Mouse (Mus musculus): ENCODE results near the gene Slc6a12. TPM values are rescaled to one million over a fixed set of nuclear protein-coding genes. Genes with fewer than 3 reads are reported as not detected.
A peak's percentile ranks its signal among the peaks of the same experiment; 100 is the strongest.

Gene Slc6a12
- total and polyA plus RNA-seq, 2 experiments: 86.8 to 172 TPM

DNA sequence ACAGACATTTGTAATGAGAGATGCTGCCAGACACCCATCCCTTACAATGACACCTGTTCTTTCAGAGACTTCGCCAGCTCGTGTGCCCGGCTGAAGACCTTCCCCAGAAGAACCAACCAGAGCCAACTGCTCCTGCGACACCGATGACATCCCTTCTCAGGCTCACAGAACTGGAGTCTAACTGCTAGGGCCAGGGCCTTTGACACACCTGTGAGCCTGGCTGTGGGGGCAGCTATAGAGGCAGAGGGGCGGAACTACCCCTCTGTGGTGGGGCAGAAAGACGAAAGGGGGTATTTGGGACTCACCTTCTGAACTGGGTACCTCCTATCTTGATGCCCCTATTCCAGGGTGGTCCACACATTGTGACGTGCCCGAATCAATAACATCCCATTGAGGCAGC, 5.6 kb upstream of the Slc6a12 start:
- Histone ChIP-seq H3K4me1 (ENCODE audit: control insufficient read depth, insufficient read depth, low read length) (peaks cover 15% of the 10 kb centered on the region), H3K4me3 (ENCODE audit: insufficient read depth, low read depth, low read length) (no peak overlapping the region), H3K27me3 (ENCODE audit: control insufficient read depth, insufficient read depth, low read length) (no peaks in the 10 kb centered on the region), H3K27ac (replicated peaks; ENCODE audit: insufficient read depth, low read depth, low read length) (no peak overlapping the region), H3K36me3 (ENCODE audit: control insufficient read depth, insufficient read depth, low read length) (peaks cover 31% of the 10 kb centered on the region), H3K79me2 (ENCODE audit: control insufficient read depth, insufficient read depth, low read length) (no peaks in the 10 kb centered on the region), H3K9ac (ENCODE audit: low read depth, low read length) (no peak overlapping the region)
- DNase-seq (ENCODE audit: extremely low read depth, low read depth, low spot score): no peak
- TF ChIP-seq POLR2A (IDR thresholded peaks at IDR 0.05; ENCODE audit: extremely low read depth, insufficient read depth, low read length): no peak
- TF ChIP-seq CTCF (IDR thresholded peaks at IDR 0.05; ENCODE audit: low read depth, low read length): no peak
- 94% methylated on average over 9 of the region's 9 CpGs for WGBS

DNA sequence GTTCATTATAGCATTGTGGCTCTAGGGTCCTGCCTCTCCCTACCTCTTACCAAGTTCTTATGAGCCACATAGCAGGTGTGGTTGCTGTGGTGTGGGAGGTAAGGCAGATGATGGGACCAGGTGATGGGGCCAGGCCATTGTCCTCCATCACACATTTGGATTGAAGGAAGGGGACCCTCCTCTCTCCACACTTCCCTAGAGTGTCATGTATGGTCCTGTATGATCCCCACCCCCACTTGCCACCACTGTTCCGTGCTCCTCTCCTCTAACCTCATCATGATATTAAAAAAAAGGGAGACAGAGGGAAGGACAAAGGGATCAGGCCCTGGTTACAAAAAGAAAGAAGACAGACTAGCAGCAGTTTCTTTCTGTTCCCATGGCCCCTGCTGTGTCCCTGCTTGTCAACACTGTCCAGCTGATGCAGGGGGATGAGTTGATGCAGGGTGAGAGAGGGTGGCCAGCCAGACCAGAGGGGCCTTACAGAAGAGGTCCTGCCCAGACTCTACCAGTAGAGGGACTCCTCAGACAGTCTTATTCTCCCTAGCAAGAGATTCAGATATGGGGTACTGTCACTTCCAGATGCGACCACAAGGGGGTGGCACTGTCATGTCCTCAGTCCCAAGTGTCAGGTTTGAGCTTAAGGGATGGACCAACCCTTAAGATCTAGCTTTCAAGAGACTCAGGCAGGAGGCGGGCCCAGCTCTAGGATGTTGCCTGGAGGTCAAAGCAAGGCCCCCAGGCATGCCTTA, 4.9 kb upstream of the Slc6a12 start:
- WGBS: 52% methylated on average over 3 of the region's 3 CpGs
- DNase-seq (ENCODE audit: extremely low read depth, low read depth, low spot score): peak; percentile 66
- no peak for TF ChIP-seq POLR2A (IDR thresholded peaks at IDR 0.05; ENCODE audit: extremely low read depth, insufficient read depth, low read length)
- TF ChIP-seq CTCF (IDR thresholded peaks at IDR 0.05; ENCODE audit: low read depth, low read length): peak; percentile 69
- H3K36me3 ChIP-seq (ENCODE audit: control insufficient read depth, insufficient read depth, low read length): peaks cover 23% of the 10 kb centered on the region
- no peaks in the 10 kb centered on the region for H3K27me3 ChIP-seq (ENCODE audit: control insufficient read depth, insufficient read depth, low read length)
- H3K4me3 ChIP-seq (ENCODE audit: insufficient read depth, low read depth, low read length): no peak overlapping the region
- peaks cover 15% of the 10 kb centered on the region for H3K4me1 ChIP-seq (ENCODE audit: control insufficient read depth, insufficient read depth, low read length)
- H3K27ac ChIP-seq (replicated peaks; ENCODE audit: insufficient read depth, low read depth, low read length): 0 out of 2 replicates have a peak overlapping the region, but pooled peaks have one; percentile 13
- H3K79me2 ChIP-seq (ENCODE audit: control insufficient read depth, insufficient read depth, low read length): no peaks in the 10 kb centered on the region
- H3K9ac ChIP-seq (ENCODE audit: low read depth, low read length): no peak overlapping the region

DNA sequence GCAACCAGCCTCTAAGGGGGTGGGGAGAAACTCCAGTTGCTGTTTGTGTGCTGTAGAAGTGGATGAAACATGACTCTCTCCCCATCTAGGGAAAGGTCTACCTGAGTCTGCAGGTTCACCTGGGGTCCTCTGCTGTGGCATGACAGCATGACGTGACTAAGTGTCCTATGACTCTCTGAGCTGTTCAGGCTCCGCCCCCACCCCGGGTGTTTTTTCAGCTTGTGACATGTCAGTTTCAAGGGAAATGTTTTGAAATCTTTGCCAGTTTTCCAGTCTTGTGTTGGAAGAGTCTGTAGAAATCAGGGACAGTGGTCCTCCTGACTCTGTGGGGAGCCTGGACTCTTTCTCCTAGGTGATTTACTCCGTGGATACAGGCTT, 4.4 kb upstream of the Slc6a12 start:
- Histone ChIP-seq H3K27ac (replicated peaks; ENCODE audit: insufficient read depth, low read depth, low read length) (0 out of 2 replicates have a peak overlapping the region, but pooled peaks have one; percentile 13), H3K4me1 (ENCODE audit: control insufficient read depth, insufficient read depth, low read length) (peaks cover 15% of the 10 kb centered on the region), H3K79me2 (ENCODE audit: control insufficient read depth, insufficient read depth, low read length) (no peaks in the 10 kb centered on the region), H3K9ac (ENCODE audit: low read depth, low read length) (no peak overlapping the region), H3K4me3 (ENCODE audit: insufficient read depth, low read depth, low read length) (no peak overlapping the region), H3K27me3 (ENCODE audit: control insufficient read depth, insufficient read depth, low read length) (no peaks in the 10 kb centered on the region), H3K36me3 (ENCODE audit: control insufficient read depth, insufficient read depth, low read length) (peaks cover 22% of the 10 kb centered on the region)
- WGBS: 33% methylated on average over 4 of the region's 4 CpGs
- TF ChIP-seq CTCF (IDR thresholded peaks at IDR 0.05; ENCODE audit: low read depth, low read length) (no peak), POLR2A (IDR thresholded peaks at IDR 0.05; ENCODE audit: extremely low read depth, insufficient read depth, low read length) (no peak)
- peak; percentile 52 for DNase-seq (ENCODE audit: extremely low read depth, low read depth, low spot score)

GRCm38 (mm10) chr6:121341650-121342049, 1.2 kb upstream of the Slc6a12 start:
- 74% methylated on average over 6 of the region's 6 CpGs for WGBS
- no peak for TF ChIP-seq POLR2A (IDR thresholded peaks at IDR 0.05; ENCODE audit: extremely low read depth, insufficient read depth, low read length)
- TF ChIP-seq CTCF (IDR thresholded peaks at IDR 0.05; ENCODE audit: low read depth, low read length): no peak
- Histone ChIP-seq H3K9ac (ENCODE audit: low read depth, low read length) (no peak overlapping the region), H3K79me2 (ENCODE audit: control insufficient read depth, insufficient read depth, low read length) (no peaks in the 10 kb centered on the region), H3K36me3 (ENCODE audit: control insufficient read depth, insufficient read depth, low read length) (peaks cover 10% of the 10 kb centered on the region), H3K4me3 (ENCODE audit: insufficient read depth, low read depth, low read length) (no peak overlapping the region), H3K27me3 (ENCODE audit: control insufficient read depth, insufficient read depth, low read length) (no peaks in the 10 kb centered on the region), H3K4me1 (ENCODE audit: control insufficient read depth, insufficient read depth, low read length) (peaks cover 13% of the 10 kb centered on the region), H3K27ac (replicated peaks; ENCODE audit: insufficient read depth, low read depth, low read length) (no peak overlapping the region)
- no peak for DNase-seq (ENCODE audit: extremely low read depth, low read depth, low spot score)

DNA sequence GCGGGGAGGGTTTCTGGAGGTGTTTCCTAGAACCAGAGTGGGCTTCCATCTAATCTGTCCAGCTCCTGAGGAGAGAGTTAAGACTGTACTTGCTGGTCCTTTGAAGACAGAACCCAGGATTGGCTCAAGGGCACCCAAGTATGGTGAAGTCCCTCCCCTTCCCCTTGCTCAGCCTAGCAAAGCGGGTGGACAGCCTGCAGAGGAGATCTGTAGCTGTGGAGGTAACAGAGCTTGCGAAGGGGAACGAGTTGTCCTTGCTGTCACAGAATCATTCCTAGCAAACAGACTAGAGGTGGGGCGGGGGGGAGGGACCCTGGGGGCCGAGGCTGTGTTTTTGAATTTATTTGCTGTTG, 871 bp downstream of the Slc6a12 start:
- Histone ChIP-seq H3K9ac (ENCODE audit: low read depth, low read length) (no peak overlapping the region), H3K4me1 (ENCODE audit: control insufficient read depth, insufficient read depth, low read length) (peaks cover 20% of the 10 kb centered on the region), H3K4me3 (ENCODE audit: insufficient read depth, low read depth, low read length) (no peak overlapping the region), H3K79me2 (ENCODE audit: control insufficient read depth, insufficient read depth, low read length) (no peaks in the 10 kb centered on the region; the same call in 1 of the 2 replicates), H3K27ac (replicated peaks; ENCODE audit: insufficient read depth, low read depth, low read length) (no peak overlapping the region), H3K27me3 (ENCODE audit: control insufficient read depth, insufficient read depth, low read length) (no peaks in the 10 kb centered on the region), H3K36me3 (ENCODE audit: control insufficient read depth, insufficient read depth, low read length) (0 out of 2 replicates have a peak, but pooled peaks cover 2% of the 10 kb centered on the region)
- 74% methylated on average over 6 of the region's 6 CpGs for WGBS
- TF ChIP-seq CTCF (IDR thresholded peaks at IDR 0.05; ENCODE audit: low read depth, low read length): no peak
- TF ChIP-seq POLR2A (IDR thresholded peaks at IDR 0.05; ENCODE audit: extremely low read depth, insufficient read depth, low read length): no peak
- DNase-seq (ENCODE audit: extremely low read depth, low read depth, low spot score): no peak

- WGBS: 77% methylated on average over 5 of the region's 5 CpGs
- H3K27me3 ChIP-seq (ENCODE audit: control insufficient read depth, insufficient read depth, low read length): no peaks in the 10 kb centered on the region
- TF ChIP-seq POLR2A (IDR thresholded peaks at IDR 0.05; ENCODE audit: extremely low read depth, insufficient read depth, low read length) (no peak), CTCF (IDR thresholded peaks at IDR 0.05; ENCODE audit: low read depth, low read length) (no peak)
- H3K27ac ChIP-seq (replicated peaks; ENCODE audit: insufficient read depth, low read depth, low read length): no peak overlapping the region
- no peak for DNase-seq (ENCODE audit: extremely low read depth, low read depth, low spot score)
- H3K36me3 ChIP-seq (ENCODE audit: control insufficient read depth, insufficient read depth, low read length): no peaks in the 10 kb centered on the region
- H3K79me2 ChIP-seq (ENCODE audit: control insufficient read depth, insufficient read depth, low read length): no peaks in the 10 kb centered on the region; the same call in 1 of the 2 replicates
- no peak overlapping the region for H3K4me3 ChIP-seq (ENCODE audit: insufficient read depth, low read depth, low read length)
- H3K4me1 ChIP-seq (ENCODE audit: control insufficient read depth, insufficient read depth, low read length): peaks cover 20% of the 10 kb centered on the region
- H3K9ac ChIP-seq (ENCODE audit: low read depth, low read length): no peak overlapping the region
Observed at GRCm38 (mm10) chr6:121344329-121344728, 1.5 kb downstream of the Slc6a12 start.
